Comparison of ENCODE assay signal across 20 mouse cellular contexts in the genomic region with DNA sequence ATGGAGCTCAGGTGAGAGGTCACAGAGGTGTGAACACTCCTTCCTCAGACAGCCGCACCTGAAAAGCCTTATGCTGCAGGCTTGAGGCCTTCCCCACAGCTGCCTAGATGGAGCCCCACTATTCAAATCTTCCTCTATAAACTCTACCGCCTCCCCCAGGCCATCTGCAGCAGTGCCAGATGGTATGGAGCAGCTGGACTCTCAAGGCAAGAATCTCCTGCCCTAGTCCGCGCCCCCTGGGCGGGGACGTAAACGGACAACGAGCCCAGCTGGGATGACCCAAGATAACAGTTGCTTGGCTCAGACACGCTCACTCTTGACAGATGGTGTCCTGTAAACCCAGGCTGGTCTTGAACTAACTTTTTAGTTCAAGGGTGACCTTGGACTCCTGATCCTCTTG. TPM values are rescaled to one million over a fixed set of nuclear protein-coding genes. Genes with fewer than 3 reads are reported as not detected.
A peak's percentile ranks its signal among the peaks of the same experiment; 100 is the strongest.
DNase-seq lines count a peak whose midpoint lies in the region; ATAC-seq and TF ChIP-seq lines count a peak whose summit lies in the region.
"Had no signal": no experiment of that assay in that cellular context is flagged by ENCODE, and none has a peak within 500 bp of the region (broad histone marks: within the 10 kb centered on the region; RNA-seq: fewer than 3 reads in every experiment).

No protein-coding gene starts in this region.

- H3K27ac ChIP-seq in midbrain, embryonic 10.5 days (replicated peaks) = no peak overlapping the region
- H3K27ac ChIP-seq in midbrain, embryonic 13.5 days = no peak overlapping the region
- no peak overlapping the region for H3K27ac ChIP-seq in liver, embryonic 14.5 days
- H3K27ac ChIP-seq in kidney, embryonic 15.5 days = no peak overlapping the region
- H3K27ac ChIP-seq: embryonic facial prominence, embryonic 12.5 days; heart, embryonic 15.5 days; hindbrain, embryonic 13.5 days; kidney, postnatal 0 days; left cerebral cortex, adult 2 months; neural tube, embryonic 12.5 days had no signal

- 82% methylated on average over 9 of the region's 9 CpGs for WGBS in midbrain, embryonic 10.5 days
- 82% methylated on average over 9 of the region's 9 CpGs for WGBS in midbrain, embryonic 13.5 days
- 35% methylated on average over 9 of the region's 9 CpGs for WGBS in liver, embryonic 14.5 days (ENCODE audit: insufficient replicate concordance)
- WGBS in kidney, embryonic 15.5 days = 78% methylated on average over 9 of the region's 9 CpGs

- H3K9ac ChIP-seq in midbrain, embryonic 13.5 days (replicated peaks) = no peak overlapping the region
- no peak overlapping the region for H3K9ac ChIP-seq in liver, embryonic 14.5 days (replicated peaks)
- no peak overlapping the region for H3K9ac ChIP-seq in kidney, embryonic 15.5 days
- H3K9ac ChIP-seq: embryonic facial prominence, embryonic 12.5 days; heart, embryonic 15.5 days; hindbrain, embryonic 13.5 days; lung, embryonic 14.5 days; neural tube, embryonic 12.5 days had no signal

- DNase-seq in embryo, embryonic 11 days = peak; percentile 13
- no peak for DNase-seq in embryo, embryonic 10 days (ENCODE audit: low spot score)
- peak; percentile 10 for DNase-seq in midbrain, embryonic 10.5 days (ENCODE audit: low spot score)
- DNase-seq in liver, embryonic 14.5 days (ENCODE audit: low read depth in 3 of 3, low spot score in 3 of 3) = no peak
- no peak for DNase-seq in adrenal gland, postnatal 14 days
- DNase-seq in adrenal gland, adult (ENCODE audit: inconsistent age in 2 of 2, low spot score in 1 of 2) = no peak
- DNase-seq: cerebellum, postnatal 25 days; lung, embryonic 14.5 days; right cerebral cortex, postnatal 25 days had no signal

- no peak for TF ChIP-seq EP300 in liver, embryonic 14.5 days (IDR thresholded peaks at IDR 0.05; ENCODE audit: low read depth)

- no peak for ATAC-seq in midbrain, embryonic 13.5 days
- ATAC-seq in liver, embryonic 14.5 days (ENCODE audit: insufficient read depth) = no peak
- ATAC-seq in kidney, embryonic 15.5 days (replicated peaks; ENCODE audit: low FRiP score) = no peak
- ATAC-seq: forebrain, embryonic 16.5 days; intestine, postnatal 0 days; Patski had no signal

- peaks cover 8% of the 10 kb centered on the region for H3K4me1 ChIP-seq in midbrain, embryonic 10.5 days
- no peaks in the 10 kb centered on the region for H3K4me1 ChIP-seq in midbrain, embryonic 13.5 days (replicated peaks)
- H3K4me1 ChIP-seq in liver, embryonic 14.5 days (replicated peaks; ENCODE audit: control insufficient read depth in 2 of 2, insufficient read depth in 2 of 2, low read length in 1 of 2) = peaks cover 0 to 20% of the 10 kb centered on the region in 2 experiments; a peak in 1 of 4 replicates
- H3K4me1 ChIP-seq in kidney, embryonic 15.5 days = no peaks in the 10 kb centered on the region
- H3K4me1 ChIP-seq: embryonic facial prominence, embryonic 12.5 days; heart, embryonic 15.5 days; hindbrain, embryonic 13.5 days; neural tube, embryonic 12.5 days had no signal

- H3K27me3 ChIP-seq in midbrain, embryonic 10.5 days (ENCODE audit: low read depth, poor library complexity, severe bottlenecking) = no peaks in the 10 kb centered on the region
- no peaks in the 10 kb centered on the region for H3K27me3 ChIP-seq in midbrain, embryonic 13.5 days
- no peaks in the 10 kb centered on the region for H3K27me3 ChIP-seq in liver, embryonic 14.5 days (ENCODE audit: control insufficient read depth, insufficient read depth, low read length)
- no peaks in the 10 kb centered on the region for H3K27me3 ChIP-seq in kidney, embryonic 15.5 days
- H3K27me3 ChIP-seq: embryonic facial prominence, embryonic 12.5 days; heart, embryonic 15.5 days; hindbrain, embryonic 13.5 days; neural tube, embryonic 12.5 days had no signal

- no peaks in the 10 kb centered on the region for H3K9me3 ChIP-seq in midbrain, embryonic 10.5 days (replicated peaks)
- no peaks in the 10 kb centered on the region for H3K9me3 ChIP-seq in midbrain, embryonic 13.5 days
- H3K9me3 ChIP-seq in liver, embryonic 14.5 days (ENCODE audit: control insufficient read depth, low read length) = no peaks in the 10 kb centered on the region
- H3K9me3 ChIP-seq in kidney, embryonic 15.5 days (replicated peaks) = no peaks in the 10 kb centered on the region
- H3K9me3 ChIP-seq: embryonic facial prominence, embryonic 12.5 days; heart, embryonic 15.5 days; hindbrain, embryonic 13.5 days; neural tube, embryonic 12.5 days had no signal

- H3K4me2 ChIP-seq in midbrain, embryonic 13.5 days (replicated peaks) = no peak overlapping the region
- no peak overlapping the region for H3K4me2 ChIP-seq in liver, embryonic 14.5 days (ENCODE audit: low read depth)
- no peak overlapping the region for H3K4me2 ChIP-seq in kidney, embryonic 15.5 days
- H3K4me2 ChIP-seq: embryonic facial prominence, embryonic 12.5 days; heart, embryonic 15.5 days; hindbrain, embryonic 13.5 days; lung, embryonic 14.5 days; neural tube, embryonic 12.5 days had no signal

- no peaks in the 10 kb centered on the region for H3K36me3 ChIP-seq in midbrain, embryonic 10.5 days
- H3K36me3 ChIP-seq in midbrain, embryonic 13.5 days = no peaks in the 10 kb centered on the region
- H3K36me3 ChIP-seq in liver, embryonic 14.5 days (replicated peaks; ENCODE audit: control insufficient read depth, insufficient read depth, low read depth) = no peaks in the 10 kb centered on the region
- no peaks in the 10 kb centered on the region for H3K36me3 ChIP-seq in kidney, embryonic 15.5 days
- H3K36me3 ChIP-seq: embryonic facial prominence, embryonic 12.5 days; heart, embryonic 15.5 days; hindbrain, embryonic 13.5 days; neural tube, embryonic 12.5 days had no signal

- no peak overlapping the region for H3K4me3 ChIP-seq in midbrain, embryonic 10.5 days
- no peak overlapping the region for H3K4me3 ChIP-seq in midbrain, embryonic 13.5 days (replicated peaks)
- H3K4me3 ChIP-seq in liver, embryonic 14.5 days (ENCODE audit: insufficient read depth in 1 of 2, low read depth in 2 of 2, low read length in 2 of 2) = no peak overlapping the region
- H3K4me3 ChIP-seq in kidney, embryonic 15.5 days (replicated peaks) = no peak overlapping the region
- H3K4me3 ChIP-seq: embryonic facial prominence, embryonic 12.5 days; heart, embryonic 15.5 days; hindbrain, embryonic 13.5 days; left cerebral cortex, adult 2 months; neural tube, embryonic 12.5 days had no signal

- 0 out of 2 replicates have a peak, but pooled peaks have one; percentile 14 for TF ChIP-seq CTCF in liver, embryonic 14.5 days (IDR thresholded peaks at IDR 0.05; ENCODE audit: low read depth)

RNA-seq across cellular contexts. Expression of a gene that starts 37.0 kb away (rescaled TPM):
- 3.8 and 4.5 TPM in 2 replicates for polyA plus RNA-seq in midbrain, embryonic 10.5 days (2016; fragmentation: Nextera tagmentation; extraction: Ambion mirVana)
- 7.2 and 7.3 TPM in 2 replicates for polyA plus RNA-seq in midbrain, embryonic 13.5 days (2015; fragmentation: Nextera tagmentation; extraction: Ambion mirVana)
- polyA plus RNA-seq in liver, embryonic 14.5 days (2012; rRNA removed) = 1.1 and 1.7 TPM in 2 replicates
- polyA plus RNA-seq in liver, embryonic 14.5 days (2014; fragmentation: Nextera tagmentation; extraction: Ambion mirVana) = 1.3 and 1.8 TPM in 2 replicates
- 4.6 TPM in 2 replicates for polyA plus RNA-seq in kidney, embryonic 15.5 days (2015; fragmentation: Nextera tagmentation; extraction: Ambion mirVana)
- total RNA-seq in adrenal gland, postnatal 14 days (2021) = 24.3 and 24.5 TPM in 2 replicates

Comparison
In these comparisons a context has a peak if more than half of its experiments do, and no peak if none do; other contexts are left out.
1. DNase-seq: peak in embryo, embryonic 11 days (single experiment) and midbrain, embryonic 10.5 days (single experiment); none in embryo, embryonic 10 days (single experiment), liver, embryonic 14.5 days (0 of 3), adrenal gland, postnatal 14 days (single experiment) and adrenal gland, adult (0 of 2).